Mouse (Mus musculus) urinary bladder, postnatal 4 days (tissue): ENCODE results near the gene Tmem132c.

Experiments used
- DNase-seq, 2 experiments: peaks; one replicate each; pipeline ENCODE4 v3.0.0; 2021 to 2022; ENCODE audit warnings: low spot score in 2 of 2

The Tmem132c gene

GRCm38 (mm10) chr5:127596862-127597261, 355.3 kb downstream of the Tmem132c start:
- DNase-seq, result no peak

- no peak for DNase-seq
Measured at GRCm38 (mm10) chr5:127602996-127603395, 361.4 kb downstream of the Tmem132c start.

- no peak for DNase-seq
Measured at GRCm38 (mm10) chr5:127607507-127607906, 365.9 kb downstream of the Tmem132c start.

- DNase-seq, result no peak
Measured at GRCm38 (mm10) chr5:127609191-127609714, 367.6 kb downstream of the Tmem132c start.

- DNase-seq, result no peak
Measured at GRCm38 (mm10) chr5:127610787-127611509, 369.3 kb downstream of the Tmem132c start.

GRCm38 (mm10) chr5:127611881-127612280, 370.3 kb downstream of the Tmem132c start:
- DNase-seq, result no peak

GRCm38 (mm10) chr5:127612397-127612796, 370.8 kb downstream of the Tmem132c start:
- DNase-seq, result no peak
